Mouse (Mus musculus) neural tube, embryonic 12.5 days (tissue): ENCODE measurements at regions not wholly inside any gene's neighbourhood (a gene's known extent, or its start where the extent isn't known, plus 50 kb on each side); places are given as distances from the start of the nearest gene placed in this dataset.

Experiments used
- ATAC-seq: fragments of 200-750 bp; cut with Nextera tagmentation; 2 replicates; pipeline ENCODE4 v1.8.0; 2017; ENCODE audit warnings: low read depth, mild to moderate bottlenecking, moderate TSS enrichment, moderate library complexity; ENCODE audit not compliant: low FRiP score
- H3K27ac ChIP-seq: fragments of 300-500 bp; sonication (generic); 2 replicates; pipeline ENCODE4 v1.5.1; 2016
- H3K27me3 ChIP-seq: fragments of 300-500 bp; sonication (generic); replicated peaks from 2 replicates; pipeline ENCODE4 v1.6.1; 2016; ENCODE audit warnings: mild to moderate bottlenecking
- H3K36me3 ChIP-seq: fragments of 300-500 bp; sonication (generic); 2 replicates; pipeline ENCODE4 v1.6.1; 2016; ENCODE audit warnings: mild to moderate bottlenecking
- H3K4me1 ChIP-seq: fragments of 300-500 bp; sonication (generic); 2 replicates; pipeline ENCODE4 v1.6.1; 2016
- H3K4me2 ChIP-seq: fragments of 300-500 bp; sonication (generic); replicated peaks from 2 replicates; pipeline ENCODE4 v1.6.1; 2016; ENCODE audit warnings: mild to moderate bottlenecking
- H3K4me3 ChIP-seq: fragments of 300-500 bp; sonication (generic); 2 replicates; pipeline ENCODE4 v1.5.1; 2016
- H3K9ac ChIP-seq: fragments of 300-500 bp; sonication (generic); 2 replicates; pipeline ENCODE4 v1.6.1; 2016; ENCODE audit warnings: mild to moderate bottlenecking
- H3K9me3 ChIP-seq: fragments of 300-500 bp; sonication (generic); 2 replicates; pipeline ENCODE4 v1.6.1; 2016; ENCODE audit warnings: mild to moderate bottlenecking
- WGBS: fragments of 180-500 bp; shearing (Covaris S2); methylation state at CpG from one replicate; pipeline ENCODE4 v1.1.7; 2016; 5-methylcytosine and 5-hydroxymethylcytosine counted together

DNA sequence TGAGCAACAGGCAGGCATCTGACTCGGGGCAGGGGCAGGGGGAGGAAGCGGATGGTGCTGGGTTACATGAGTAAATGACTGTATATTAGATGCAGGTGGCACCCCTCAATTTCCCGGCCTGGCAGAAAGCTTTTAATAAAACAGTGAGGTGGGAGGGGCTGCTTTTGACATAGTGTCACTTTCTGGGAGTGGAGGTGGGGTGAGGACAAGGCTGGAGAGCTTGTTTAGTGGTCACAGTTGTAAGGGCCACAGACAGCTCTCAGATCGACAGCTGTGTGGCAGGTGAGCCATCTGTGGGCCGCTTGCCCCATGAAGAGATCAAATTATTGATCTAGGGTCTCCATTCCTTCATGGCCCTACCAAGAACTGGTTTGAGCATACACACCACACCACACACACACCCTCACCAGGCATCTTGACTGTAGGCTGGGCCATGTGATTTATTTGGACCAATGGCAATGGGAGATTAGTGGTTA is 431.9 kb downstream of the Ccdc171 start:
- H3K4me3 ChIP-seq, result no peak overlapping the region
- WGBS, result 78% methylated on average over 5 of the region's 5 CpGs
- H3K9me3 ChIP-seq, result 0 out of 2 replicates have a peak, but pooled peaks cover 4% of the 10 kb centered on the region
- H3K4me2 ChIP-seq, result no peak overlapping the region
- no peaks in the 10 kb centered on the region for H3K27me3 ChIP-seq
- no peaks in the 10 kb centered on the region for H3K4me1 ChIP-seq
- no peaks in the 10 kb centered on the region for H3K36me3 ChIP-seq
- ATAC-seq, result no peak
- no peak overlapping the region for H3K9ac ChIP-seq
- no peak overlapping the region for H3K27ac ChIP-seq

DNA sequence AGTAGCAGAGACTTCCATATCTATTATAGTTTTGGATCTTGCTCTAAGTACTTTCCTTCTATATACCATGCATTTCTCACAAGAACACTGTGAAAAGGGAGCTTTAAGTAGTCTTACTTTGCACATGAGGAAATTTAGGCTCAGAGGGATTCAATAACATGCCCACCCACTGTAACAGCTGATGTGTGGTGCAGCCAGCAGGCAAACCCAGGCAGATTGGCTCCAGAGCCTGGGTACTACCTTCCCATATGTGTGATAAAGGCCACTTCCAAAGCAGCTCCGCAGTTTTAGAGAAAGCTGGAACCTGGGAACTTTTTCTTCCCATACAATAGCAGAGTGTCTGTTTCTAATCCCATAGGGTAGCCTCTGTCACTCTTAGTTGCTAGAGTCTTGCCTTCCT is 441.6 kb downstream of the Ccdc171 start:
- H3K9ac ChIP-seq, result no peak overlapping the region
- H3K27ac ChIP-seq, result no peak overlapping the region
- H3K27me3 ChIP-seq, result no peaks in the 10 kb centered on the region
- no peak for ATAC-seq
- H3K36me3 ChIP-seq, result no peaks in the 10 kb centered on the region
- no peak overlapping the region for H3K4me3 ChIP-seq
- no peak overlapping the region for H3K4me2 ChIP-seq
- H3K9me3 ChIP-seq, result no peaks in the 10 kb centered on the region
- WGBS, result 93% methylated on average over 1 of the region's 1 CpGs
- no peaks in the 10 kb centered on the region for H3K4me1 ChIP-seq

DNA sequence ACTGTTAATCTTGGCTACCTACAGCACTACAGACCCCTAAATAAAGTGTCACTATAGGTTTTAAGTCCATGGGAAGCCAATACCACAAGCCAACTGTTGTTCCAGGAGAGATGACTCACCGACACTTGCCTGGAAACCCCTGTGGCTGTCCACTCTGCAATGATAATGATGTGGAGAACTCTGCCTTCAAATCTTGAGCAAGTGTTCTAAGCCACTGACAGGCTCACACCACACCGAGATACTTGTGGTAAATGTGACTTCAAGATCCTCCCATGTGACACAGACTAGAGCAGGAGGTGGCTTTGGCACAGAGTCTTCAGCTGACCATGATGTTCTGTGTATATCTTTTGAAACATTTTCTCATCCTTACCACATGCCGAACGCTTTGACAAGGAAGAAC is 447.8 kb downstream of the Ccdc171 start:
- no peaks in the 10 kb centered on the region for H3K36me3 ChIP-seq

DNA sequence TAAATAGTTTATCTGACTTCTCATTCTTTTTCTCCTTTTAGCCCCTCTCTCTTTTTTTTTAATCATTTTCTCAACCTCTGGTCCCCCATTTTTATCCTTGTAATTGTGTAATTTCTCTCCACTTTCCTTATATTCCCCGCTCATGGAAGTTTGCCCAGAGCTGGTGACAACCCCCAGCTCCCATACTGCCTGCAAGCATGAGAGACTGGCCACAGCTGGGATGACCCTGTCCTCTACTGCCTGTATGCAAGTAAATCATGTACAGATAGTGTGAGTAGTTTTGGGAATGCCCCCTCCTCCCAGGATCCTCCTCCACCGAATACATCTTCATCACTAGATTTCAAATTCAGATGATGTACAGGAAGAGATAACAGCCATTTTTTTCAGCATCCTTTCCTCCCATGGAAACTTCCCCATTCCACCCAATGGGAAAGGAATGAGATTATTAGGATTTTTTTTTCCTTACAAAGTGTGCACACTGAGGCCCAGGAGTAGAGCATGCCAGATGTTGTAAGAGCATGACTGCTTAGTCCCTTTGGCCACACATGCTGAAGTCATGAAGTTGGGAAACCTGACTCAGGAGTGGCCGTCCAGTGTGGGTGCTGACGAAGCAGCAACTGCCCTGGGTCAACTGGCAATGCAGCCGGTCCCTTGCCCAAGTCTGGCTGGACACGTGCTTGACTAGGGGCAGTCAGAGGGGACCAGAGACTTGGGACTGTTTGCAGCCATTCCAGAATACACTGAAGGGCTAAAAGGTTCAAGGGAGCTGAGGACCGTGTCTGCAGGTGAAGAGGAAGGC is 449.1 kb downstream of the Ccdc171 start:
- no peak overlapping the region for H3K4me3 ChIP-seq
- ATAC-seq, result no peak
- 79% methylated on average over 7 of the region's 7 CpGs for WGBS

More for the DNA sequence above, 447.8 kb downstream of the Ccdc171 start:
- H3K9ac ChIP-seq, result no peak overlapping the region
- ATAC-seq, result no peak
- H3K27me3 ChIP-seq, result 0 out of 2 replicates have a peak, but pooled peaks cover 4% of the 10 kb centered on the region
- H3K4me1 ChIP-seq, result 0 out of 2 replicates have a peak, but pooled peaks cover 7% of the 10 kb centered on the region
- 88% methylated on average over 4 of the region's 4 CpGs for WGBS
- H3K4me2 ChIP-seq, result no peak overlapping the region
- no peak overlapping the region for H3K27ac ChIP-seq
- no peaks in the 10 kb centered on the region for H3K9me3 ChIP-seq
- no peak overlapping the region for H3K4me3 ChIP-seq

DNA sequence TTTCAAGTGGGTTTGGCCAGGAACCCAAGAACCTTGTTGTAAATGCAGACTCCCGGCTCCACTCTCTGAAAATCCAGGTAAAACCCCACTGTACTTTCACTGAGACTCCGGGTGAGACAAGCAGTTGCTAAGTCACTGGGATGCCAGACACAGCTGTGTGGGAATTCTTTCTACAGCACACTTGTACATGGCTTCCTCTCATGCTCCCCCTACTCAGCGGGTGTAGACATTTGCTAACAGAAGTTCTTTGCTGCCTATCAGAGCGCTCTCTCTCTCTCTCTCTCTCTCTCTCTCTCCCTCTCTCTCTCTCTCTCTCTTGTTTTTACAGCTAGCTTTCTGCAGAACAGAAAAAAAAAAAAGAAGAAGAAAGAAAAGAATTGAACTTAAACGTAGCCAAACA is 450.2 kb downstream of the Ccdc171 start:
- 66% methylated on average over 5 of the region's 5 CpGs for whole genome bisulfite sequencing
- Histone ChIP-seq H3K4me3 (no peak overlapping the region), H3K27ac (no peak overlapping the region), H3K27me3 (0 out of 2 replicates have a peak, but pooled peaks cover 4% of the 10 kb centered on the region), H3K9me3 (no peaks in the 10 kb centered on the region), H3K9ac (no peak overlapping the region), H3K4me1 (0 out of 2 replicates have a peak, but pooled peaks cover 7% of the 10 kb centered on the region), H3K4me2 (no peak overlapping the region), H3K36me3 (no peaks in the 10 kb centered on the region)
- ATAC-seq, result no peak

More for the DNA sequence above, 449.1 kb downstream of the Ccdc171 start:
- Histone ChIP-seq H3K4me1 (0 out of 2 replicates have a peak, but pooled peaks cover 7% of the 10 kb centered on the region), H3K36me3 (no peaks in the 10 kb centered on the region), H3K27ac (no peak overlapping the region), H3K4me2 (no peak overlapping the region), H3K9me3 (no peaks in the 10 kb centered on the region), H3K27me3 (0 out of 2 replicates have a peak, but pooled peaks cover 4% of the 10 kb centered on the region), H3K9ac (no peak overlapping the region)

DNA sequence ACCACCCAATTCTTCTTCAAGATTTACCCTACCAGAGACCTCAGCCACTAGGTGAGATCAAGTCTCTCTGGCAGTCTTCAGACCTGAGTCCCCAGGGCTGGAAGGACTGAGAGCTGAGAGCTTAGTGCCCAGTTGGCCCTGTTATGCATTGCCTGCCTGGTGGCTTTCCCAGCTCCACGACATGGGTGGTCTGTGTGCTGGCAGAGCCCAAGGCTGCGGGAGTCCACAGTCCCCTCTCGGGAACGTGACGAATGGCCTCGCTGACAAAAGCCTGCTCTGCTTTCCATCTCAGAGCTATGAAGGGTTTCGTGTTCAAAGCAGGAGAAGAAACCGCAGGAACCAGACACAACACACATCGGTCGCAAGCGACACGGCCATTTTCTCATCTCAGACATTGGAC is 450.7 kb downstream of the Ccdc171 start:
- Histone ChIP-seq H3K36me3 (no peaks in the 10 kb centered on the region), H3K9ac (no peak overlapping the region), H3K4me2 (peak overlapping the region; percentile 22), H3K4me1 (0 out of 2 replicates have a peak, but pooled peaks cover 7% of the 10 kb centered on the region), H3K27ac (no peak overlapping the region), H3K9me3 (no peaks in the 10 kb centered on the region), H3K27me3 (0 out of 2 replicates have a peak, but pooled peaks cover 4% of the 10 kb centered on the region), H3K4me3 (no peak overlapping the region)
- WGBS, result 22% methylated on average over 12 of the region's 12 CpGs
- peak; percentile 74 for ATAC-seq

DNA sequence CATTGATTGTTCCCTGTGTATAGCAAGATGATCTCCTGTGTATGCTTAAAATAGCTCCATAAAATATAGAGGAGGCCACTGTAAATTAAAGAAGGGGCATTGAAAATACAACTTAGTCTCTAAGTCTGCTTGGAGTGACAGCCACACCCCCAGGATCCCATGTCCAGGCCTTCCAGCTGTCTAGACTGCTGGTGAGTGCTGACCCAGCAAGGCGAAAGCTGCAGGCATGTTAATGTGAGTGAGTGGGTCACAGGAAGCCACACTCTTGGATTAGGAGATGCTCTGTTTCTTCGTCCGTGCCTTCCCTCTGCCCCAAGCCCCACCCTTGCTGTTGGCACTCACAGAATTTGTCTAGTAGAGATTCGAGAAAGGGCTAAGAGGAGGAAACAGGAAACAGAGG is 453.7 kb downstream of the Ccdc171 start:
- 73% methylated on average over 4 of the region's 4 CpGs for WGBS

DNA sequence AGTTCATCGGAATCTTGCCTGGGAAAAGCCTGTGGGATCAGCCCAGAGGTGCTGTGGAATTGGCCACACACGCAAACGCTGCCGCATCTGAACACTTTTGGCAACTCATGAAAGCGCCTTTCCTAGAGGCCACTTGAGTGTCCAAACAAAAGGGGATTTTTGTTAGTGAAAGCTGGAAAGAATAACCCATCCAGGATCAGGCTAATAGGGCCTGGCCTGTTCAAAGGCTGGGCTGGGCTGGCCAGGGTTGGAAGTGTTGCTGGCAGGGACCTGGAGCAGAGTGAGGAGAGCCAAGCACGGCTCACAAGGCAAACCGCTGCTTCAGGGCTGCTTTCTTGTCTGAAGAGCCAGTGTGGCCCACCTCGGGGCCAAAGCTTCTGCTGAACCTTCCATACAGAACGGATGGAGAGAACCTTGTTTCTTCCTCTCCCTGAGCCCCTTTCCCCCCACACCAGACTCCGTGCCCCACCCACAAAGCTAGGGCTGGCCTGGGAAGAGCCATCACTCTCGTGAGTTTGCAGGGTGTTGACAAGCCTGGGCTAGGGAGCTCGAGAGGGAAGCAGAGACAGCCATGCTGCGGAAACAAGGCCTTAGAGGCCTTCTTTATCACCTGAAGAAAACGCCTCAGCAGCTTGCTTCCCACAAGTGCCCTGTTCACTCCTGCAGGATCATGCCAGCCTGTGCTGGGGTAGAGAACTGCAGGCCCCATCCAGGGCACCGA is 459.5 kb downstream of the Ccdc171 start:
- no peak overlapping the region for H3K4me2 ChIP-seq
- no peak overlapping the region for H3K9ac ChIP-seq
- WGBS, result 84% methylated on average over 15 of the region's 15 CpGs
- no peak for ATAC-seq
- peaks cover 8% of the 10 kb centered on the region for H3K4me1 ChIP-seq
- no peaks in the 10 kb centered on the region for H3K27me3 ChIP-seq
- no peaks in the 10 kb centered on the region for H3K9me3 ChIP-seq
- no peaks in the 10 kb centered on the region for H3K36me3 ChIP-seq
- no peak overlapping the region for H3K4me3 ChIP-seq
- H3K27ac ChIP-seq, result no peak overlapping the region; the same call in 1 of the 2 replicates

More for the DNA sequence above, 453.7 kb downstream of the Ccdc171 start:
- H3K9me3 ChIP-seq, result no peaks in the 10 kb centered on the region
- H3K27me3 ChIP-seq, result 0 out of 2 replicates have a peak, but pooled peaks cover 4% of the 10 kb centered on the region
- H3K4me3 ChIP-seq, result no peak overlapping the region
- H3K4me1 ChIP-seq, result 0 out of 2 replicates have a peak, but pooled peaks cover 7% of the 10 kb centered on the region
- no peaks in the 10 kb centered on the region for H3K36me3 ChIP-seq
- no peak overlapping the region for H3K27ac ChIP-seq
- H3K4me2 ChIP-seq, result no peak overlapping the region
- H3K9ac ChIP-seq, result no peak overlapping the region
- no peak for ATAC-seq

DNA sequence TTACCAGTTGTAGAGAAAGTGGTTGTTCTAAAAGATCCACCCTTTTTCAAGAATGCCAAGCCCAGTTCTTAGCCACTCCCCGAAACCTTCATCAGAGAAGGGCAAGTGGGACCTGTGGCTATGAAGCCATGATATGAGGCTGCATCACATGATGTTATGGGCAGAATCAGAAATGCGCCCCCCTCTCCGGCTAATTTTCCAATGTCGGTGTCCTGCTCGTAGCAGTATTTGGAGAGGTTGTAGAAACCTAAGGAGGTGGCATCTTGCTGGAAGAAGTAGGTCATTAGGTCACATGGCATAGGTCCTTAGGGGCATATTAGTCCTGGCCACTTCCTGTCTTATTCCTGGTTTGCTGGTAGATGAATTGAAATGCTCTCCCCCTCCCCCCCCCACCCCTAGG is 460.1 kb downstream of the Ccdc171 start:
- Histone ChIP-seq H3K9me3 (no peaks in the 10 kb centered on the region), H3K4me1 (peaks cover 13% of the 10 kb centered on the region), H3K9ac (no peak overlapping the region), H3K4me3 (no peak overlapping the region), H3K27ac (no peak overlapping the region), H3K36me3 (no peaks in the 10 kb centered on the region), H3K27me3 (no peaks in the 10 kb centered on the region), H3K4me2 (no peak overlapping the region)
- WGBS, result 96% methylated on average over 5 of the region's 5 CpGs
- no peak for ATAC-seq

DNA sequence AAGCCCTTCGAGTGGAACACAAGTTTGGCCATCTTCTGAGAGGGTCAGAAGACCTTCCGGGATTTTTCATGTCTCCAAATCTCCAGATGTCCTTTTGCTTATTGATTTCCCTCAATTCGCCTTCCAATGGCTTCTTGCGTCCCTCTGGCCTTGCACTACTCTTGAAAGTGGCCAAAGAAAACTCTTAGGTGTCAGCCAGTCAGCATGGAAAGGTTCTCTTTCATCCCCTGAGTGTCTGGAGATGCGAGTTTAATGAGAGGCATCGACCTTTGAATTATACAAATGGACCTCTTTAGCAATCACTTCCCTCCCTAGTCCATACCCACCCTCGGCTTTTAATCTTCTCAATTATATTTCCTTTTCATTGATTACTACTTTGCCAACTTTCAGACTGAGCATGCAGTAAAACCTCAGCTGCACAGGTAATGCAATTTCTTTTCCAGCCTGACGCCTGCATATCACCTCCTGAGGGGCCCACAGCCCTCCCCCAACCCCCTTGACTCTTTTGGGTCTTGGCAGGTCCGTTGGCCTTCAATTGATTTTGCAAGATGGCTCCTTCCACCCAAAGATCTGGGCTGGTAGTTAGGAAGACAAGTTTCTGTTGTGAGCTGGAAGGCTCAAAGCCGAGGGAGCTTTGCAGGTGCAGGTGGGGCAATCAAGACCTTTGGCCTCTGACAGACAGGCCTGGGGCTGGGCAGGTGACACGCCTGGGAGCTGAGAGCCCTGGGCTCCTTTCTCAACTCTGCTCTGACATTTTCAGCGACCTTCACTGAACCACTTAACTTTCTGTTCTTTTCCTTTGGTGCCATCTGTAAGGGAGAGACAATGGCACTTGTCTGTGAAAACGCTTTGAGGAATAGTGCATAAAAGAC is 461.8 kb downstream of the Ccdc171 start:
- 79% methylated on average over 13 of the region's 13 CpGs for WGBS
- Histone ChIP-seq H3K36me3 (no peaks in the 10 kb centered on the region), H3K4me1 (peaks cover 14% of the 10 kb centered on the region), H3K9ac (no peak overlapping the region), H3K9me3 (no peaks in the 10 kb centered on the region), H3K4me2 (no peak overlapping the region), H3K27ac (no peak overlapping the region), H3K4me3 (no peak overlapping the region), H3K27me3 (no peaks in the 10 kb centered on the region)
- no peak for ATAC-seq

DNA sequence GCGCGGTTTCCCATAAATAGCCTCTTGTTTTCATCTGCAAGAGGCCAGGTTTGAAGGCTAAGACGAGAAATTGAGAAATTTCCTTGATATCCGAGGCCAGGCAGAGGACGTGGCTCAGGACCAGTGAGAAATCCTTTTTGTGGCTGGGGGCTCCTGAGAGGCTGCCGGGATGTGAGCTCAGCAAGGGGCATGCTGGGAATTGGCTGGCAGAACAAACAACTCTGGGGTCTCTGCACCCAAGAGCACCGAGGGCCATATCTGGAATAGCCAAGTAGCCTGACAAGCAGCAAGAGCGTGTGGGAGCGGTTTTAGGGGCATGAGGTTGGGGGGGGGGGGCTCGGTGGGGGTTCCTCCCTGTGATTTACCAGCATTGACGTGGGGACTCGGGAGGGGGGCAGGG is 462.5 kb downstream of the Ccdc171 start:
- Histone ChIP-seq H3K36me3 (no peaks in the 10 kb centered on the region), H3K4me1 (peaks cover 14% of the 10 kb centered on the region), H3K9me3 (no peaks in the 10 kb centered on the region), H3K4me3 (no peak overlapping the region), H3K9ac (no peak overlapping the region), H3K27ac (no peak overlapping the region), H3K27me3 (no peaks in the 10 kb centered on the region), H3K4me2 (peak overlapping the region; percentile 18; the same call in 1 of the 2 replicates)
- WGBS, result 35% methylated on average over 12 of the region's 12 CpGs
- no peak for ATAC-seq
